Mouse (Mus musculus) intestine, embryonic 16.5 days (tissue): ENCODE data around the gene Sh3rf1. TPM values are rescaled to one million over a fixed set of nuclear protein-coding genes. Genes with fewer than 3 reads are reported as not detected.

ENCODE experiments used
- ATAC-seq: fragments of 200-750 bp; cut with Nextera tagmentation; 2 replicates; pipeline ENCODE4 v1.8.0; 2017; ENCODE audit warnings: moderate TSS enrichment, moderate library complexity
- H3K27ac ChIP-seq: fragments of 300-500 bp; sonication (generic); 2 replicates; pipeline ENCODE4 v1.5.1; 2014; ENCODE audit warnings: mild to moderate bottlenecking, low read length
- H3K27me3 ChIP-seq: fragments of 300-500 bp; sonication (generic); replicated peaks from 2 replicates; pipeline ENCODE4 v1.6.1; 2014; ENCODE audit warnings: low read length, control low read depth, mixed read lengths; ENCODE audit not compliant: control insufficient read depth, insufficient read depth
- H3K36me3 ChIP-seq: fragments of 300-500 bp; sonication (generic); 2 replicates; pipeline ENCODE4 v1.6.1; 2014; ENCODE audit warnings: low read length, control low read depth; ENCODE audit not compliant: control insufficient read depth, insufficient read depth
- H3K4me1 ChIP-seq: fragments of 300-500 bp; sonication (generic); 2 replicates; pipeline ENCODE4 v1.6.1; 2014; ENCODE audit warnings: low read length, control low read depth, mixed read lengths; ENCODE audit not compliant: control insufficient read depth, insufficient read depth
- H3K4me2 ChIP-seq: fragments of 300-500 bp; sonication (generic); 2 replicates; pipeline ENCODE4 v1.6.1; 2014; ENCODE audit warnings: low read depth, low read length, control low read depth
- H3K4me3 ChIP-seq: fragments of 300-500 bp; sonication (generic); 2 replicates; pipeline ENCODE4 v1.5.1; 2014; ENCODE audit warnings: mild to moderate bottlenecking, low read length
- H3K9ac ChIP-seq: fragments of 300-500 bp; sonication (generic); 2 replicates; pipeline ENCODE4 v1.6.1; 2014; ENCODE audit warnings: low read depth, low read length
- H3K9me3 ChIP-seq: fragments of 300-500 bp; sonication (generic); 2 replicates; pipeline ENCODE4 v1.6.1; 2016; ENCODE audit warnings: low read length, control low read depth; ENCODE audit not compliant: control insufficient read depth
- WGBS: fragments of 180-500 bp; shearing (Covaris S2); extraction: QIAGEN DNeasy Blood & Tissue Kit; methylation state at CpG from one replicate; pipeline ENCODE4 v1.1.7; 2014; 5-methylcytosine and 5-hydroxymethylcytosine counted together
- polyA plus RNA-seq: library from polyadenylated mRNA; unstranded; fragments of >200 nt; fragmentation: Nextera tagmentation; extraction: Ambion mirVana; gene quantifications from 2 replicates; pipeline ENCODE4 v1.2.1, GENCODE M21; 2015

Sh3rf1 gene
- polyA plus RNA-seq, 1 experiment from 2014 or later: 11.0 TPM

DNA sequence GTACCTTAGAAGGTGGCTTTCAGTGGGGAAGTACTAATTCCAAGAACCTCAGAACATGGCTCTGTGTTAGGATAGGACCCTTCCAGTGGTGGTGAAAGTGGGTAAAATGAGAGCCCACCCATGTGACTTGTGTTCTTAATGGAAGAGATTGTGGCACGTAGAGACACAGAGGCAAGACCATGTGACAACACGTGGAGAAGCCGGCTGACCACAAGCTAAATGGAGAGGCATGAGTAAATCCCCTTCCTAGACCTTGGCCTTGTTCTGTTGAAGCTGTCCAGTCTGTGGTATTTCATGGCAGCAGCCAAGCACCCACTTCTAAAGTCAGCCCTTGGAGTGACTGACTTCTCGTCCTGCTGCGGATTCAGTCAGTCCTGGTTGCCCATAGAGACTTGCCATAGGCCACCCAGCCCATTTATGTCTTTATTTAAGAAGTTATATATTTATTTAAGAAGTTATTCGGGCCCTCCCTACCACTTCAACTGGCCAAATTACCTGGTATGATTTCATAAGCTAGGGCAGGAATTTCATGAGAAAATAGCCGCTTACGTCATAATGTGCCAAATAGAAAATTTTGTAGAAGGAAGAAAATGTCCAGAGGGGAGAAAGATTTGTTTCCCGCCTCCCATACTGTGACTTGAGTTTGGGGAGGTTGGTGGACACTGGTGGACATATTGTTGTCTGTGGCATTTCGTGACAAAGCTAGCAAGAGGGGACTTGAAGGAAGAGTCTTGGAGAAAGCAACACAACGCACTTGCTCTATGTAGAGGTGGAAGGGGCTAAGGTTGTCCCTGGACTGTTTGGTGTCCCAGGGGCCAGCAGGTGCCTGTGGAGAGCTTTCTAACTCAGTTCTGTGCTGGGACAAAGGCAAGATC, 7.4 kb downstream of the Sh3rf1 start:
- Histone ChIP-seq H3K27ac (no peak overlapping the region), H3K9ac (no peak overlapping the region), H3K4me3 (no peak overlapping the region), H3K36me3 (peaks cover 5% of the 10 kb centered on the region; the same call in 1 of the 2 replicates), H3K9me3 (no peaks in the 10 kb centered on the region), H3K4me1 (peaks cover 29% of the 10 kb centered on the region), H3K27me3 (no peaks in the 10 kb centered on the region), H3K4me2 (no peak overlapping the region)
- 93% methylated on average over 11 of the region's 11 CpGs for WGBS
- ATAC-seq: no peak

- H3K4me3 ChIP-seq: no peak overlapping the region
- WGBS: 78% methylated on average over 5 of the region's 5 CpGs
- no peaks in the 10 kb centered on the region for H3K36me3 ChIP-seq
- H3K9ac ChIP-seq: no peak overlapping the region
- peaks cover 23% of the 10 kb centered on the region for H3K4me1 ChIP-seq
- H3K4me2 ChIP-seq: peak overlapping the region; percentile 34; the same call in 1 of the 2 replicates
- no peaks in the 10 kb centered on the region for H3K27me3 ChIP-seq
- H3K27ac ChIP-seq: peak overlapping the region; percentile 78; the same call in 1 of the 2 replicates
- ATAC-seq: no peak
- H3K9me3 ChIP-seq: no peaks in the 10 kb centered on the region
Observed at GRCm38 (mm10) chr8:61235499-61235898, 11.8 kb downstream of the Sh3rf1 start.

DNA sequence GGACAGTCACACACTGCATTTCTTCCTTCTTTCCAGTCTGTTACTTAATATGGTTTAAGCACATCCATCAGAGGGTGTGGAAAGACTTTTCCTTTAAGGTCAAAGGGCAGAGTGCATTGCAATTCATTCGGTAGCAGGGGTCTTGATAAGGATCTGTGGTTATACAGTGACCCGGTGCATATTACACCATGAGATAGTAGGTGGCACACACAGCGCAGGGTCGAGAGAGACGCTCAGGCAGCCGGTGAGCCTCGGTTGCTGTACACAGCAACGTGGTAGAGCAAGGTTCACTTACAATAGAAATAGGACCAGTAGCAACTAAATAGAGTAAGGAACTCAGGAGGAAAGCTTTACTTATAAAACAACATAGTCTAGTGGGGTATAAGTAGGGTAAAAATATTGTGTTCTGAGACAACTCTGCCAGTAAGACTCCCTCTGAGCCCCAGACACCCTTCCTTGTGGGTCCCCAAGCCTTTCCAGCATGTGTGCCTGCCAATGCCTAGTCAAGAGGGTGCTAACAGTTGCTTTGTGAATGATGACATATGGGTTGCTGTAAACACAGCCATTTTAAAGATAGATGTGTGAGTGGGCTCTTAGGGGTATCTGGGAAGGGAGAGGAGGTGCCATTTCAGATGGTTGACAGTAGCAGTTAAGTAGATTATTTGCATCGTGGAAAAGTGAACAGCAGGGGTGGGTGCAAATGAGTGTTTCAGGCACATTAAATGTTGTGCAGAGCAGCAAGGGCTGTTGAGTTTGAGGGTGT, 13.0 kb downstream of the Sh3rf1 start:
- H3K9ac ChIP-seq: no peak overlapping the region
- H3K27me3 ChIP-seq: no peaks in the 10 kb centered on the region
- H3K36me3 ChIP-seq: no peaks in the 10 kb centered on the region
- peak overlapping the region; percentile 78 for H3K27ac ChIP-seq
- H3K4me2 ChIP-seq: peak overlapping the region; percentile 34
- no peaks in the 10 kb centered on the region for H3K9me3 ChIP-seq
- WGBS: 49% methylated on average over 9 of the region's 9 CpGs
- H3K4me3 ChIP-seq: no peak overlapping the region
- ATAC-seq: peak; percentile 93
- H3K4me1 ChIP-seq: peaks cover 23% of the 10 kb centered on the region

- Histone ChIP-seq H3K4me1 (peaks cover 23% of the 10 kb centered on the region), H3K9ac (no peak overlapping the region), H3K27ac (no peak overlapping the region), H3K36me3 (peaks cover 3% of the 10 kb centered on the region; the same call in 1 of the 2 replicates), H3K4me3 (no peak overlapping the region), H3K27me3 (no peaks in the 10 kb centered on the region), H3K4me2 (no peak overlapping the region), H3K9me3 (no peaks in the 10 kb centered on the region)
- 44% methylated on average over 3 of the region's 3 CpGs for WGBS
- no peak for ATAC-seq
Observed at GRCm38 (mm10) chr8:61239576-61239975, 15.9 kb downstream of the Sh3rf1 start.

- peaks cover 3% of the 10 kb centered on the region; the same call in 1 of the 2 replicates for H3K36me3 ChIP-seq
- no peaks in the 10 kb centered on the region for H3K27me3 ChIP-seq
- H3K27ac ChIP-seq: no peak overlapping the region
- no peak overlapping the region for H3K4me3 ChIP-seq
- H3K4me1 ChIP-seq: peaks cover 8% of the 10 kb centered on the region; the same call in 1 of the 2 replicates
- 74% methylated on average over 8 of the region's 8 CpGs for WGBS
- H3K9me3 ChIP-seq: no peaks in the 10 kb centered on the region
- no peak overlapping the region for H3K9ac ChIP-seq
- no peak overlapping the region for H3K4me2 ChIP-seq
- no peak for ATAC-seq
Observed at GRCm38 (mm10) chr8:61241229-61241628, 17.6 kb downstream of the Sh3rf1 start.

- no peak for ATAC-seq
- H3K4me1 ChIP-seq: peaks cover 12% of the 10 kb centered on the region; the same call in 1 of the 2 replicates
- H3K9ac ChIP-seq: no peak overlapping the region
- no peak overlapping the region for H3K27ac ChIP-seq
- peaks cover 3% of the 10 kb centered on the region; the same call in 1 of the 2 replicates for H3K36me3 ChIP-seq
- no peaks in the 10 kb centered on the region for H3K9me3 ChIP-seq
- no peak overlapping the region for H3K4me3 ChIP-seq
- H3K27me3 ChIP-seq: no peaks in the 10 kb centered on the region
- 98% methylated on average over 19 of the region's 19 CpGs for WGBS
- H3K4me2 ChIP-seq: no peak overlapping the region
Observed at GRCm38 (mm10) chr8:61242896-61243295, 19.2 kb downstream of the Sh3rf1 start.

- Histone ChIP-seq H3K9ac (no peak overlapping the region), H3K9me3 (no peaks in the 10 kb centered on the region), H3K4me1 (peaks cover 12% of the 10 kb centered on the region; the same call in 1 of the 2 replicates), H3K27ac (no peak overlapping the region), H3K4me2 (no peak overlapping the region), H3K4me3 (no peak overlapping the region), H3K27me3 (no peaks in the 10 kb centered on the region), H3K36me3 (peaks cover 3% of the 10 kb centered on the region; the same call in 1 of the 2 replicates)
- ATAC-seq: no peak
- WGBS: 91% methylated on average over 5 of the region's 5 CpGs
Observed at GRCm38 (mm10) chr8:61243491-61243890, 19.8 kb downstream of the Sh3rf1 start.

DNA sequence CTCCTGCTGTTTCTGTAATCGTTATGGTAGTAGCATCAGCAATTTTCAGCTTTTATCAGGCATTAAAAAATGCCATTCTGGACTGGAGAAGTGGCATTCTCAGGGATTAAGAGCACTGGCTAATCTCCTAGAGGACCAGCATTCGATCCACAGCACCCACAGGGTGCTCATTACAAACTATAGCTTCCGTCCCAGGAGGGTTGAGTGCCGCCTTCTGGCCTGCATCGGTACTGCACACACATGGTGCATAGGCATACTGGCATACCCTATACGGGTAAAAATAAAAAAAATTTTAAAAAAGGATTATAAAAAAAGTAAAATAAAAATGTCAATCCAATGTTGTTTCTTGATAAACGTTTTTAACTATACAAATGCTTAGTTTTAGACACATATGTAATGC, 20.5 kb downstream of the Sh3rf1 start:
- Histone ChIP-seq H3K27ac (no peak overlapping the region), H3K9ac (no peak overlapping the region), H3K36me3 (peaks cover 3% of the 10 kb centered on the region; the same call in 1 of the 2 replicates), H3K4me3 (no peak overlapping the region), H3K9me3 (no peaks in the 10 kb centered on the region), H3K27me3 (no peaks in the 10 kb centered on the region), H3K4me1 (peaks cover 12% of the 10 kb centered on the region; the same call in 1 of the 2 replicates), H3K4me2 (no peak overlapping the region)
- ATAC-seq: no peak
- WGBS: 96% methylated on average over 7 of the region's 7 CpGs
